Mouse (Mus musculus) cortical plate, adult 2 months (tissue): Measurements from ENCODE around the gene Lcn4.

Source experiments
- CTCF ChIP-seq: fragments of 200-500 bp; IDR thresholded peaks from 2 replicates; pipeline ENCODE4 v1.5.1; 2011; ENCODE audit warnings: mild to moderate bottlenecking, control low read depth, low read length; ENCODE audit not compliant: insufficient read depth; ENCODE audit errors: extremely low read depth
- POLR2A ChIP-seq: fragments of 200-500 bp; IDR thresholded peaks from 2 replicates; pipeline ENCODE4 v1.6.1; 2011; ENCODE audit warnings: mild to moderate bottlenecking, low read length, control low read depth; ENCODE audit not compliant: insufficient read depth; ENCODE audit errors: extremely low read depth

DNA sequence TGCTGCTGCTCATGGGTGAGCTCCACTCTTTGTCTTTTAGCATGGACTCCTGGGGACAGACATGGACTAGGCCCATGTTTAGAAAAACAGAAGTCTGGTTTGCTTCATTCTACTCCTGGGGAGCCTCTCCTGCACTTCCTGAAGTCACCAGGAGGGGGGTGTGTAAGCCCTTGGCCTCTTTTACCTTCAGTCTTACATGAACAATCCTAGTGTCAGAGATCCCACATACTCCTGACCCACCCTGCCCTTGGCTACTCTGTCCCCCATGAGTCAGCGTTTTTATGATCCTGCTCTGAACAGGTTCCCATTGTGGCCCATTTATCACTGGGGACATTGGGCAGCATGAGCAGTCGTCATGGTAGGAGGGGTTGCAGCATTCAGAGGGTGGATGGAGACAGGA lies 27.1 kb downstream of the Lcn4 start:
- TF ChIP-seq POLR2A, result no peak
- TF ChIP-seq CTCF, result peak; percentile 41; the same call in 1 of the 2 replicates
